Mouse (Mus musculus) CD8-positive naive resting alpha-beta T cell, adult 2 months (primary cell): ENCODE results near the gene Them7.

ENCODE experiments used
- DNase-seq, 2 experiments: peaks; one replicate each; pipeline ENCODE4 v3.0.0; 2022; ENCODE audit warnings: low read depth in 2 of 2, low spot score in 2 of 2

Gene Them7

DNA sequence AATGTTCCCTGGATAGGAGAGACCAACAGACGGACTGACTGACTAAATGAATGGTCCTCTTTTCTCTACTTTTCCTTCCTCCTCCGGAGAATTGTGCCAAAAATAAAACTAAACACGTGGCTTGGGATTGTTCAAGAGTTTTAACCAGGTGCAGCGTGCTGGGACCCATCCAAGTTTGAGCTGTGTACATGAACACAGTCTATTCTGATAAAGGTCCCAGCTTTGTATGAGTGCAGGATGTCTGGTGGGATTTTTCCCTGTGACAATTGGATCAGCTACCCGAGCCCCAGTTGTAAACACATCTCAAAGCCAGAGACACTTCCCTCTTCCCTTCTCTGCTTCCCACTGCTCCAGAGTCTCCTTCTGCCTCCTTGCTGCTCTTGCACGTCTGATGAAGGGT, 10.2 kb downstream of the Them7 start:
- DNase-seq = no peak

DNA sequence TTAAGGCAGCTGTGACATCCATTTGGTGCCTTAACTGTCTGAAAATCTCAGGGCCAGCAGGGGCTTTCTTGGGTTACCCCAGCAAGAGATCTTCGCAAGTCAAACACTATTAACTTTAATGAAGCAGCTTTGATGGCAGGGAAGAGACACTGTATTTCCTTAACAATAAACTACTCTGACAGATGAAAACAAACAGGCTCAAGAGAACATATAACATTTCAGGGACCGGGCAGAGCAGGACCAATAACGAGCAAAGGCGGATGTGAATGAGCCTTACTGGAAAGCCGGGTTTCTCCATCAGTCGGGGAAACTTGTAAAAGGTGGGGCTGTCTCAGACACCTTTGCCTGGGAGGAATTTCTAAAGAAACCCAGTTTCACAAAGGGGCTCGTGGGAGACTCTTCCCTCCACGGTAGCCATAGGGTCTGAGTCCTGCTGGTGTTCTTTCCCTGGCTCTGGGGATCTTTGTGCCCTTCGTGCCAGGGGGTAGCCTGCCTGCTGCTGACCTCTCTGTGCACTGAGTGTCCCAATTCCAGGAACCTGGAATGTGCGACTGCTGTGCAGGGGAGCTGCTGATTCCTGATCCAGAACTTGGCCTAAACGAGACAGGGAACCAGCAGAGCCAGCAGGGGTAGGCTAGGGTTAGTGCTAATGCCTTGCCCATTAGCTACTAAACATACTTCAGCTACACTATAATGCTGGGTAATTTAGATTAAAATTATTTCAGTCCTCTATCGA, 11.4 kb downstream of the Them7 start:
- no peak for DNase-seq

DNA sequence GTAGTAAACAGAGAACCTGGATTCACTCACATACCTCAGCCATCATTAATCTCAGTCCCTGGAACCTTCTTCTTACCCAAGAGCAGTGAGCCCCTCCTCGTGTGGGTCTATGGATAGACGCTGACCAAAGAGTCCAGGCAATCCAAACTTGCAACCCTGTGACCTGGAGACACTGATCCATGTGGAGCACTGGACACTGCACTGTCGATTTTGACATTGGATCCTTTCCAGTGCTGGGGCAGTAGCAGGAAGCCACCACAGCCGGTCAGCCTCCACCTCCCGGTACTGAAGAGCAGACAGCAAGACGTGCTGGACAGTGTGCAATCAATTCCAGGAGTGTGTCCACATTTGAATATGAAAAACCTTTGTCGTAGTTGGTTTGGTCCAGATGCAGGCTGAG, 13.3 kb downstream of the Them7 start:
- no peak for DNase-seq

DNA sequence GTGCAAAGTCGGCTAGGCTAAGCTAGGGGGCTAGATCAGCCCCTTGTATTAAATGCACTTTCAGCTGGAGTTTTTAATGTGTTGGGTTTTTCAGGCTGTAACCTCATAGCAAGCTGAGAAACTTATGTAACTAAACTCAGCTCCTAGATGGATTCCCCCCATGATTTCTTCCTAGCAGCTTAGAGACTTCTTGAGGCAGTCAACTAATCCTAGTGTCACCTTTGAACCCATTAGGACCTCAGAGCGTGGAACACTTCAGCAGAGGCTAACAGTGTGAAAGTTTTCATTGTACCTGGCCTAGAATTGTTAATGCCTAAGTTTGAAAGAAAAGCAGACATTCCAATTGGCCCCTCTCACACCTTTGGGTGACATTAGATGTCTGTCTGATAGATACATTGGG, 13.7 kb downstream of the Them7 start:
- no peak for DNase-seq

DNA sequence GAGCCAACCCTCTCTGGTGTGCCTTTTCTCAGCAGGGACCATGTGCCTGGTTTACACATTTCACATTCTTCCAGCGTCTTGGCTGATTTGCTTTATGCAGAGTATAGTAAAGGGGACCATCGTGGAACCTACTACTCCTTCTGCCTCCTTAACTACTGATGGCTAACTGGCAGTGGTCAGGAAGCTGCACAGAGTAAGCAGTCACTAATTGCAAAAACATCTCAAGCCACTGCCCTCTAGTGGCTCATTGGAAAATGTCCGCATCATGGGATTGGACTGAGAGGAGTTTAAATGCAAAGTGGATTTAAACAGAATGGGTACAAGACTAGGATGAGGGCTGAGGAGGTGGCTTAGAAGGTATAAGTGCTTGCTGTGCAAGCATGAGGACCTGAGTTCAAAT, 14.7 kb downstream of the Them7 start:
- no peak for DNase-seq

DNA sequence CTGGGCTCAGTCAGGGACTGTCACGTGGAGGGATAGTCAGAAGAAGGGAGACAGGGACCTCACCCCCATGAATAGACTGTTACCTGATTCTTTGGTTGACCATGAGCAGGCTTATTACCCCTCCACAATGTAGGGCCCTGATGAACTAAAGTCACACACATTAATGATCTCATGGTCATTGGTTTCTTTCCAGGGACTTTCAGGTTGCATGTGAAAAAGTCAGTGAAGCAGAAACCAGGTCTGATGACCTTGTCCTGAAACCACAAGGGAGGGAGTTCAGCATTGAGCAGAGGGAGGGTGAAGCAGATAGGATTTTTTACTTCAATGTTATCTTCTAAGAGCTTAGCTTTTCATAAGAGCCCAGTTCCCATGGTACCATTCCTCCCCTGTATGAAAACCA, 16.5 kb downstream of the Them7 start:
- no peak for DNase-seq

DNA sequence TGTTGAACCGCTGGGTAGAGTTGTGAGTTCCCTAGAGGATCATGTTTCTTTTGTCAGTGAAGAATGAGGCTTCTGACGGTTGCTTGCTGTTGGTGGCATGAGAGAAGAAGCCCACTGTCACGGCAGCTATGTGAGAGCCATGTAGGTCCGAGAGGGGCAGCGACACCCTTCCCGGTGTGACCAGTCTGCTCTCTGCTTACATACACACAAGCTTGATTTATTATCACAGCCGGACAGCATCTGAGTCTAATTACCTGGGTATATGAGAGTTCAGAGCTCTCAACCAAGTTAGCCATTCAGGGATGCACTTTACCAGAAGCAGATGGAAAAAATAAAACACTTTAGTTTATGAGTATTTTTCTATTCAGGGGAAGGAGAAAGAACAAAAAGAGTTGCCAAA, 18.8 kb downstream of the Them7 start:
- DNase-seq = no peak

DNA sequence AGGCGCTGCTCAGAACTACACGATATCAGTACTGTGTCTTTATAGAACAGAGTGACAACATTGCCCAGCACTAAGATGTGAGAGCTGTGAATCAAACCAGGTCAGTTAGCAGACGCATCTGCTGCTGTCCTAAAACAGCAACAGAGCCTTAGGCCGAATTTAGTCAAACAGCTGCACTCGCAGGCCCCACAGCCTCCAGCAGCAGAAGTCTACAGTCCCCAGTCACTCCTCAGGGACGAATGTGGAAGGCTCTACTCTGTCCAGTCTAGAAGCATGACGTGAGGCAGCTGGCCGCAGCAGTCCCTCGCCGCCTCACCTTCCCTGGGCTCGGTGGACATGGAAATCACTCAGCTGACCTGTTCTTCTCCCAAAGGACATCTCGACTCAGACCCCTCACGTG, 20.6 kb downstream of the Them7 start:
- DNase-seq = no peak

DNA sequence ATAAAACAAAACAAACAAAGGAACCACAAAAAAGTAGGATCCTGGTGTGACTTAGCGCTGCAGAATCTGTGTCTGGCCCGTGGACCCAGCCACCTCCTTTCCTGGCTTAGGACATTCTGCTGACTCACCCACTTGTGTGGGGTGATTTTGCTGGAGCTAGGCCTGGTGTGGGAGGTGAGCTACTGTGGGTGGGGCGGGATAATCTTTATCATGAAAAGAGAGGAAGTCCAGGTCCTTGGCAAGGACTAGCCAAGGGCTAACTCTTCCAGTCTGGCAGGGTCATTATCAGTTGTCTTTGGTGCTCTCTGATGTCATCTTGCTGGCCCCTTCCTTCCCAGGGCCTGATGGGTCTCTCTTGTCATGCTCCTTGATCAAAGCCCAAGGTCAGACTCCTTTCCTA, 27.9 kb downstream of the Them7 start:
- DNase-seq = no peak

DNA sequence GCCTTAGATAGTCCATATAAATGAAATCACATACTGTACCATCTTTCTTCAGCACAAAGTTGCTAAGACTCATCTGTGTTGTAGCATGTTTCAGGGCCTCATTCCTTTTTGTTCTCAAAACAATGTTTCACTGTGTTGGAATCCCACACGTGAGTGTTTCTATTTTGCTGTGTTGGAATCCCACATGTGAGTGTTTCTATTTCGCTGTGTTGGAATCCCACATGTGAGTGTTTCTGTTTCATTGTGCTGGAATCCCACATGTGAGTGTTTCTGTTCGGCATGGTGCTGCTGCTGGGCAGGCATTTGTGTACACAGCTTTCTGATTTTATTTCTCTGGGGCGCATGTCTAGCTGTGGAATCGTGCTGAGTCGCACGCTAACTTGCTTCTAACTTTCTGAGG, 28.7 kb downstream of the Them7 start:
- no peak for DNase-seq

DNA sequence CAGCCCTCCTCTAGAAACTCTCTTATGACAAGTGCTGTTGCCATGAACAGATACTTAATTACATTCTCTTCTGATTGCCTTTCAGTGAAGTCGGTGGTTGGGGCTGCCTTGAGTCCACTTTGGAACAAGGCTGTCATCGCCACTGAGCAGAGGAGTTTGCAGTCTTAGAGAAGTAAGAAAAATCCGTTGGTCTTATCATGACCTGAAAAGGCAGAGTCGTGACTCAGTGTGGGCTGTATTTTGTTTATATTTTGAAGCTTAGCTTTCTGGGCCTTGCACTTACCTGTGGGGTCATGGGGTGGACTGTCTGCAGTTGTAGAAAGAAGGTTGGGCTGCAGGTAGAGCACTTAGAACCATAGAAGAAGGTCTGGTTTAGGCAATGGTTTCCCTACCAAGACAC, 31.3 kb downstream of the Them7 start:
- DNase-seq = no peak

DNA sequence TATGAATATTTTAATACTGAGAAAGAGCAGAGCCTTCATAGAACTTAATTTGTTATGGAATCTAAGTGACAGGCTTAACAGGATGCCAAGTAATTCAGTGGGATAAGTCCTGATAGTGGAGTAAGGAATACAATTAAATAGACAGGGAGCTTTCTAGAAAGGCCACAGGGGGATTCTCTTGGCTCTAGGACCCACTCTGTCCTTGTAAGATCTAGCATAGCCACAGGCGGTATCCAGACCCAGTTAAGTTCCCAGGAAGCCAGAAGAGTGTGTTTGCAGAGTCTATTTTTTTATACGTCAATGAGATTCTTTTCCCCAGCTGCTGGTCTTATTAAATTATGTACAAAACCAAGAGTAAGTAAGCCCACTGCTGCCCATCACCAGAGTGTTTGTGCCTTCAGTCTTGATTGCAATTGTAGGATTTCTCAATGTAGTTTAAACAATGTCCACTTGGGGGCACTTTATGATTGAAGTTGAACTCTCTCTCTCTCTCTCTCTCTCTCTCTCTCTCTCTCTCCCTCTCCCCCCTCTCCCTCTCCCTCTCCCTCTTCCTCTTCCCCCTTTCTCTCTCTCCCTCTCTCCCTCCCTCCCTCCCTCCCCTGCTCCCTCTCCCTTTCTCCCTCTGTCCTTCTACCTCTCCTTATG, 32.4 kb downstream of the Them7 start:
- no peak for DNase-seq

DNA sequence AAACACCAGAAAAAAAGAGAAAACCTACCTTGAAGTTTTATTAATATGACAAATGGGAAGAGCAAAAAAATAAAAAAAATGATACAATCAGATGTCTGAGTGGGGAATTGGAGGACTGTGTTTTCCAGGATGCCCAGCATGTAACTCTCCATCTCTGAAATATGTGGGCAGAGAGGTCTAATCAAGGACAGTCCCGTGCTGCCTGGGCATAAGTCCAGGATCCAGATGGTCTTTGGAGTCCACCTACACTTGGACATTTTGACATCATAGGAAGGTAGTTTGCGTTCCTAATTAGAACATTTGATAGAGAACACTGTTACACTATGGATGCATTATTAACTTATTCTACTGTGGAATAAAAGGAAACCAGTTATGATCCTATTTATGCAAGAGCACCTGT, 33.3 kb downstream of the Them7 start:
- DNase-seq = no peak

DNA sequence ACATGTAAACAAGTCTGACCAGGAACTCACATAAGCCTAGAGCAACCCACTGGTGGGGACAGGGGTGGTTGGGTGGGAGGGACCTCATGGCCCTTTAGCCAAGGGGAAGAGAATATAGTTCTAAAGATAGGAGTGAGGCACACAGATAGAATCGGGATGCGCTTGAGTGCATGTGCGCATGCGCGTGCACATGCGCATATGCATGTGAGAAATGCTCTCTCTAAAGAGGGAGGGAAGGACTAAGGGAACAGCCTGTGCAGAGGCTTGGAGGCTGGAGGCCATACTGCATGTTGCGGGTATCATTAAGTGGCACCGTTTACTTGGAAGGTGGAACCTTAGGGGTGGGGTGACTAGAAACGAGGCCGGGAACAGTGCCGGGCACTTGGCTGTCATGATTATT, 37.2 kb downstream of the Them7 start:
- no peak for DNase-seq

DNA sequence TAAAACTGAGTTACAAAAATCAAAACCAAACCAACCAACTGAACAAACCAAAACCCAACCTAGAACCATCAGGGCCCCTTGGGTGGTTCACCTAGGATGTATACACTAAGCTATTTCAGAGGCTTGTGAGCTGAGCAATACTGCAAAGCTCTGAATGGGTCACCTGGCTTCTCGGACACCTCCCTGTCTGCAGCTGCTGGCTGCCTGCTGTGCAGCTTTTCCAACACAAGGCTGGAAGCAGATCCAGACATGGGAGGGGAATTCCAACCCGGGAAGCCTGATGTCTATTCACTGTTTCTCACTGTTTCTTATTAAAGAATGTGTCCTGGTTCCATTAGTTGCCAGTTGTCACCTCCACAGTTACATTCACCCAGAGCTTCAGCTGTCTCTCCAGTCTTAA, 39.1 kb downstream of the Them7 start:
- DNase-seq = no peak

DNA sequence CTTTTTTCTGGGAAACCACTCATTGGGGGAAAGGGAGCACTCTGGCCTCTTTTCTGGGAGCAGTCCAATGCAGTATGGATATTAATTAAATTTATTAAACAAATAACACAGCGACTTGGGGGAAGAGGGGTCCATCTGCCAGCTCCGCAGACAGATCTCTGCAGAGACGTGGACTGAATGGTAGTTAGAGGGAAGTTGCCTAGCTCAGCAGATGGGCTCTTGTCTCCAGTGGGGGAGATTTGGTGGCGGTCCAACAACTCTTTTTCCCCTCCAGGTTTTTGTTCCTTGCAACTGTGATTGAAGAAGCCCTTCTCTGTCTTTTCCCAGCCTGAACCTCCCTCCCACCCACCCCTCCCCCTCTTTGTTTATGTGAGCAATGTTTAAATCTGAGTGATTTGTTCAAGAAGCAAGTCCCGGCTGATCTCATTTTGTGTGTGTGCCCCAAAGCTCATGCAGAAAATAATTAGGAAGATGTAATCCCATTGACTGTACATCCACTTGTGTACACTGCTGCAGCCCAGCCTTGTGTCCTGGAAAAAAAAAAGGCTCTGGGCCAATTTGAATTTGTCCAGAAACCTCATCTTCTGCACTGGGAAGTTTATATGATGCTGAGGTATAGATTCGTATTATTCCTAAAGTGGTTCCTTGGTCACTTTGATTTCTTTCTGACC, 58.4 kb downstream of the Them7 start:
- no peak for DNase-seq

DNA sequence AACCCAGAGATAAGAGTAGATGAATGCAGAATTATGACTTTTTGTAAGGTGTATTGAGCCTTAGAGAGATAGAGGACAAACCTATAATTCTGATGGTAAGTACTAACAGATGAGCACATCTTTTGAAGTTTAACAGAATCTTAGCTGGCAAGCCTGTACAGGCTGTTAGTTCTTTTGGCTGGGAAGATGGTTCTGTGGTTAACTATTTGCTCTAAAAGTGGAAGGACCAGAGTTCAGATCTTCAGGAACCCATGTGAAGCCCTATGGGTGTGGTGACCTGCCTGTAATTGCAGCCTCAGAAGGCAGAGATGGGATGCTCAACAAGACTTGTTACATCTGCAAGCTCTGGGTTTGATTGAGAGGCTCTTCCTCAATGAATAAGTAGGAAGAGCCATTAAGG, 59.7 kb downstream of the Them7 start:
- DNase-seq = no peak

DNA sequence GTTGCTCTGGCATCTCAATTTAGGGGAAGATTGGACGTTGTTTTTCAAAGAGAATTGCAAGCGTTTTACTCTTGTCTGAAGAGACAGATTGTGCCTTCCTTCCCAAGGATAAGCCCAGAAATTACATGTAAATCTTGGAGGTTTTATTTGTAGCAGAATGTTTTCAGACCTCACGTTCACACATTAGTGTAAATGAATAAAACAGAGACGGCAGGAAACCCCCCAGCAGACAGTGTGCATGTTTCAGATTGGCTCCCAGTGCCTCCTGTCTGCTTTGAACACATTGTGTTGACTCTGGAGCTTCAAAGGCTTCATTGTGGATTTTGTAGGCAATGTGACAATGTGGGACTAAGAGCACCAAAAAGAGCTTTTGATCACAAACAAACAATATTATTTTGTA, 60.7 kb downstream of the Them7 start:
- DNase-seq = no peak

DNA sequence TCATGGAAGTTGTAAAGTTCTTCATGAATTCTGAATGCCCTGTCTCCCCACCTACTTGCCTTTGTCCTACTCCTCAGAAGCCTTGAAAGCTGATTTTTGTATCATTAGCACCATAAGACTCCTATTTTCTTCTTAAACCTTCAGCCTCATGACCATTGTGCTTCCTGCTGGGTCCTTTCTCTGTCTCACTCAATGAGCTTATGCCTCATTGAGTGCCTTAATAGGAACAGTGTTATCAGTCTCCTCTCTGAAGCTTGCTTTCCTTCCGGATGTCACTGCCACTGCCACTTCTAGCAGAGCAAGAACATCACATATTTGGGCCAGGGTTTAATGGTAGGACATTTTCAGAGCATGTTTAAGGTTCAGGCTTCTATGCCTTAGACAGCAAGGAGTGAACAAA, 71.7 kb downstream of the Them7 start:
- no peak for DNase-seq

DNA sequence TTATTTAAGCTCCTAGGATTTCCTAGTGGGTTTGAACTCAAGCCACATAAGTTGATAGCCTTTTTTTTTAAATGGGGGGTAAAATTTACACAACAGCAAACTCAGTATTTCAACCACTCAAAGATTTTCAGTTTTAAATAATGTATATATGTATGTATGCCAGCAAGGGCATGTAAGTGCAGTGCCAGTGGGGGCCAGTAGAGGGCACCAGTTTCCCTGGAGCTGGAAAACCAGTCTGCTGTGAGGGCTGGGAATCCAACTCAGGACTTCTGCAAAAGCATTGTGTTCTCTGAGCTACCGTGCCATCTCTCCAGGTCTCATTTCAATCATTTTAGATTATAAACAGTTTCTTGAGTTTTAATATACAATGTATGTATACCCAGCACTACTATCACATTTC, 74.8 kb downstream of the Them7 start:
- no peak for DNase-seq

DNA sequence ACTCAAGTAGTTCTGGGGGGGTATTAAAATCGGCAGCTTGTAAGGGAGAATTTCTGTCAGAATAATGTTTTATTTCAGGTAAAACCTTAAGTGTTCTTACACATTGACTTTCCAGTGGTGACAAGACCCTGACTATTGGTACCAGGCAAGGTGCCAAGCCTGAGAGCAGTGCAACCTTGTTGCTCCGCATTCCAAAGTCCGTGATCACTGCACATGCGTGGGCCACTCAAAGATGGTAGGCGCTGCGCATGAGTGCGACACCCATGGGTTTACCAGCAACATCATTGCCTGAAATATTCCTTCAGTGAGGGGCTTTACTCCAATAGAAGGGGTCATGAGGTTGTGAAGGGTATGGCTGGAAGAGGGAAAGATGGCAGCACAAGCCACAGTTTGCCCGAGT, 77.0 kb downstream of the Them7 start:
- DNase-seq = no peak

DNA sequence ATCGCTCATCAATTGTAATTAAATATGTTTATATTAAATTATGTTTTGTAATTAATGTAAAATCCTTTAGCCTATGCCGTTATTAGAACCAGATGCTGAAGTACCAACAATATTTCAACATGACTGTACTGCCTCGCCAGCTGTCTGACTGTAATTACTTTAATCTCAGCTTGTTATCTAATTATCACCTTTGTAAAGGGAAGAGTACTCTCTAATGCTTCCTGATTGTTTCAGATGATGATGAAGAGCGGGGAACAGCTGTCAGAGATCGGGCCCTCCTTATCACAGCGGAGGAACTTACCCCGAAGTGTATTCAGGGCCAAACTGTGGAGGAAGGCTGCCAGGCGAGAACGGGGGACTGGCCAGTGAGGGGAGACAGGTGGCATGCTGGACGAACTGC, 77.4 kb downstream of the Them7 start:
- DNase-seq = no peak
